Comparison of ENCODE assay signal across 12 mouse cellular contexts in genomic region chr16:6095604-6096372, GRCm38 (mm10).
A peak's percentile ranks its signal among the peaks of the same experiment; 100 is the strongest.
DNase-seq lines count a peak whose midpoint lies in the region; ATAC-seq and TF ChIP-seq lines count a peak whose summit lies in the region.
"Had no signal": no experiment of that assay in that cellular context is flagged by ENCODE, and none has a peak within 500 bp of the region (broad histone marks: within the 10 kb centered on the region; RNA-seq: fewer than 3 reads in every experiment).

No protein-coding gene starts in this region.

- no peaks in the 10 kb centered on the region for H3K36me3 ChIP-seq in hindbrain, embryonic 12.5 days
- no peaks in the 10 kb centered on the region for H3K36me3 ChIP-seq in hindbrain, embryonic 16.5 days (ENCODE audit: control insufficient read depth, insufficient read depth, low read length)
- H3K36me3 ChIP-seq in stomach, embryonic 14.5 days (ENCODE audit: control insufficient read depth, insufficient read depth, low read length) = no peaks in the 10 kb centered on the region
- H3K36me3 ChIP-seq in stomach, postnatal 0 days (ENCODE audit: control insufficient read depth, insufficient read depth, low read length) = no peaks in the 10 kb centered on the region
- no peaks in the 10 kb centered on the region for H3K36me3 ChIP-seq in liver, embryonic 11.5 days (ENCODE audit: control insufficient read depth, insufficient read depth, low read length)
- H3K36me3 ChIP-seq: embryonic facial prominence, embryonic 13.5 days had no signal

- no peak for DNase-seq in stomach, postnatal 0 days (ENCODE audit: low spot score)
- peak; percentile 40 for DNase-seq in liver, embryonic 11.5 days (ENCODE audit: low spot score)
- DNase-seq in thymus, postnatal 10 days (ENCODE audit: low spot score in 2 of 2) = no peak
- no peak for DNase-seq in layer of hippocampus, postnatal 36 days
- DNase-seq: cerebellum, adult 11 months; heart, postnatal 14 days; kidney, postnatal 14 days; lung, postnatal 14 days had no signal

- TF ChIP-seq EP300 in stomach, postnatal 0 days (optimal IDR thresholded peaks at IDR 0.05) = no peak

- H3K4me1 ChIP-seq in hindbrain, embryonic 12.5 days = 0 out of 2 replicates have a peak, but pooled peaks cover 3% of the 10 kb centered on the region
- no peaks in the 10 kb centered on the region for H3K4me1 ChIP-seq in hindbrain, embryonic 16.5 days (ENCODE audit: control insufficient read depth, insufficient read depth, low read depth, low read length)
- H3K4me1 ChIP-seq in stomach, embryonic 14.5 days (ENCODE audit: control insufficient read depth, insufficient read depth, low read length) = no peaks in the 10 kb centered on the region
- no peaks in the 10 kb centered on the region for H3K4me1 ChIP-seq in stomach, postnatal 0 days (replicated peaks; ENCODE audit: control insufficient read depth, insufficient read depth)
- H3K4me1 ChIP-seq in liver, embryonic 11.5 days (replicated peaks; ENCODE audit: control insufficient read depth, insufficient read depth, low read length) = peaks cover 8% of the 10 kb centered on the region
- H3K4me1 ChIP-seq: embryonic facial prominence, embryonic 13.5 days had no signal

- 0 out of 2 replicates have a peak, but pooled peaks cover 4% of the 10 kb centered on the region for H3K27me3 ChIP-seq in hindbrain, embryonic 12.5 days
- no peaks in the 10 kb centered on the region for H3K27me3 ChIP-seq in hindbrain, embryonic 16.5 days (replicated peaks; ENCODE audit: control insufficient read depth, insufficient read depth, low read length)
- H3K27me3 ChIP-seq in stomach, embryonic 14.5 days (ENCODE audit: control insufficient read depth, insufficient read depth, low read length) = no peaks in the 10 kb centered on the region
- H3K27me3 ChIP-seq in stomach, postnatal 0 days (ENCODE audit: control insufficient read depth, insufficient read depth, low read length) = no peaks in the 10 kb centered on the region
- no peaks in the 10 kb centered on the region for H3K27me3 ChIP-seq in liver, embryonic 11.5 days (replicated peaks; ENCODE audit: control insufficient read depth, insufficient read depth, low read length)
- H3K27me3 ChIP-seq: embryonic facial prominence, embryonic 13.5 days had no signal

- no peak overlapping the region for H3K4me3 ChIP-seq in hindbrain, embryonic 12.5 days
- no peak overlapping the region for H3K4me3 ChIP-seq in hindbrain, embryonic 16.5 days (ENCODE audit: low read length)
- no peak overlapping the region for H3K4me3 ChIP-seq in stomach, embryonic 14.5 days (ENCODE audit: low read depth, low read length)
- no peak overlapping the region for H3K4me3 ChIP-seq in stomach, postnatal 0 days (ENCODE audit: low read depth, low read length)
- H3K4me3 ChIP-seq in liver, embryonic 11.5 days (ENCODE audit: low read depth, low read length) = no peak overlapping the region
- H3K4me3 ChIP-seq: embryonic facial prominence, embryonic 13.5 days had no signal

- H3K9me3 ChIP-seq in hindbrain, embryonic 12.5 days (replicated peaks) = no peaks in the 10 kb centered on the region
- no peaks in the 10 kb centered on the region for H3K9me3 ChIP-seq in hindbrain, embryonic 16.5 days (ENCODE audit: control insufficient read depth, low read length)
- H3K9me3 ChIP-seq in stomach, embryonic 14.5 days (ENCODE audit: control insufficient read depth, low read depth, low read length) = no peaks in the 10 kb centered on the region
- H3K9me3 ChIP-seq in stomach, postnatal 0 days (ENCODE audit: control insufficient read depth, low read length) = no peaks in the 10 kb centered on the region
- no peaks in the 10 kb centered on the region for H3K9me3 ChIP-seq in liver, embryonic 11.5 days (ENCODE audit: control insufficient read depth, low read length)
- H3K9me3 ChIP-seq: embryonic facial prominence, embryonic 13.5 days had no signal

- ATAC-seq in hindbrain, embryonic 12.5 days (ENCODE audit: low FRiP score) = peak; percentile 69; the same call in 1 of the 2 replicates
- no peak for ATAC-seq in hindbrain, embryonic 16.5 days
- peak; percentile 77; the same call in 1 of the 2 replicates for ATAC-seq in stomach, embryonic 14.5 days (ENCODE audit: insufficient number of reproducible peaks, insufficient read depth, low FRiP score, low read depth)
- ATAC-seq in stomach, postnatal 0 days (ENCODE audit: low FRiP score, low TSS enrichment) = no peak
- ATAC-seq in liver, embryonic 11.5 days (replicated peaks; ENCODE audit: low FRiP score) = peak; percentile 100

- no peak overlapping the region for H3K9ac ChIP-seq in hindbrain, embryonic 12.5 days
- H3K9ac ChIP-seq in hindbrain, embryonic 16.5 days (ENCODE audit: low read depth, low read length) = no peak overlapping the region
- H3K9ac ChIP-seq in stomach, embryonic 14.5 days (replicated peaks; ENCODE audit: low read depth, low read length) = no peak overlapping the region
- H3K9ac ChIP-seq in stomach, postnatal 0 days (ENCODE audit: low read length) = no peak overlapping the region
- H3K9ac ChIP-seq in liver, embryonic 11.5 days (ENCODE audit: low read depth, low read length) = no peak overlapping the region
- H3K9ac ChIP-seq: embryonic facial prominence, embryonic 13.5 days had no signal

- WGBS in hindbrain, embryonic 12.5 days = 82% methylated on average over 2 of the region's 2 CpGs
- WGBS in hindbrain, embryonic 16.5 days = 73% methylated on average over 2 of the region's 2 CpGs
- 73% methylated on average over 2 of the region's 2 CpGs for WGBS in stomach, embryonic 14.5 days
- 72% methylated on average over 2 of the region's 2 CpGs for WGBS in stomach, postnatal 0 days
- WGBS in liver, embryonic 11.5 days = 55% methylated on average over 2 of the region's 2 CpGs

- no peak overlapping the region for H3K27ac ChIP-seq in hindbrain, embryonic 12.5 days
- no peak overlapping the region for H3K27ac ChIP-seq in hindbrain, embryonic 16.5 days (ENCODE audit: low read depth, low read length)
- no peak overlapping the region for H3K27ac ChIP-seq in stomach, embryonic 14.5 days (ENCODE audit: low read length)
- no peak overlapping the region for H3K27ac ChIP-seq in stomach, postnatal 0 days (replicated peaks)
- peak overlapping the region; percentile 91 for H3K27ac ChIP-seq in liver, embryonic 11.5 days (ENCODE audit: low read depth, low read length)
- H3K27ac ChIP-seq: embryonic facial prominence, embryonic 13.5 days had no signal

- no peak overlapping the region for H3K4me2 ChIP-seq in hindbrain, embryonic 12.5 days (replicated peaks)
- H3K4me2 ChIP-seq in hindbrain, embryonic 16.5 days (ENCODE audit: low read length) = no peak overlapping the region
- H3K4me2 ChIP-seq in stomach, embryonic 14.5 days (replicated peaks; ENCODE audit: low read depth, low read length) = no peak overlapping the region
- no peak overlapping the region for H3K4me2 ChIP-seq in stomach, postnatal 0 days (replicated peaks; ENCODE audit: low read depth)
- H3K4me2 ChIP-seq in liver, embryonic 11.5 days = peak overlapping the region; percentile 14; the same call in 1 of the 2 replicates
- H3K4me2 ChIP-seq: embryonic facial prominence, embryonic 13.5 days had no signal

- TF ChIP-seq CTCF in stomach, postnatal 0 days (IDR thresholded peaks at IDR 0.05; ENCODE audit: low read depth) = no peak

Comparison
In these comparisons a context has a peak if more than half of its experiments do, and no peak if none do; other contexts are left out.
1. ATAC-seq: peak in hindbrain, embryonic 12.5 days (single experiment), stomach, embryonic 14.5 days (single experiment) and liver, embryonic 11.5 days (single experiment); none in hindbrain, embryonic 16.5 days (single experiment) and stomach, postnatal 0 days (single experiment).